Mouse (Mus musculus) limb, embryonic 12.5 days (tissue): ENCODE results near the gene 2900026A02Rik. TPM values are rescaled to one million over a fixed set of nuclear protein-coding genes. Genes with fewer than 3 reads are reported as not detected.

Experiments
- ATAC-seq: fragments of 200-750 bp; cut with Nextera tagmentation; 2 replicates; pipeline ENCODE4 v1.8.0; 2017; ENCODE audit warnings: low read depth, moderate TSS enrichment; ENCODE audit not compliant: insufficient number of reproducible peaks, insufficient read depth, low FRiP score, low TSS enrichment
- H3K27ac ChIP-seq: fragments of 300-500 bp; sonication (generic); 2 replicates; pipeline ENCODE4 v1.5.1; 2016; ENCODE audit warnings: mild to moderate bottlenecking, moderate library complexity
- H3K27me3 ChIP-seq: fragments of 300-500 bp; sonication (generic); 2 replicates; pipeline ENCODE4 v1.6.1; 2016; ENCODE audit warnings: mild to moderate bottlenecking, moderate library complexity
- H3K36me3 ChIP-seq: fragments of 300-500 bp; sonication (generic); 2 replicates; pipeline ENCODE4 v1.6.1; 2016; ENCODE audit warnings: mild to moderate bottlenecking, moderate library complexity
- H3K4me1 ChIP-seq: fragments of 300-500 bp; sonication (generic); replicated peaks from 2 replicates; pipeline ENCODE4 v1.6.1; 2016
- H3K4me2 ChIP-seq: fragments of 300-500 bp; sonication (generic); 2 replicates; pipeline ENCODE4 v1.6.1; 2016; ENCODE audit warnings: mild to moderate bottlenecking, moderate library complexity
- H3K4me3 ChIP-seq: fragments of 300-500 bp; sonication (generic); replicated peaks from 2 replicates; pipeline ENCODE4 v1.5.1; 2016; ENCODE audit warnings: mild to moderate bottlenecking
- H3K9ac ChIP-seq: fragments of 300-500 bp; sonication (generic); replicated peaks from 2 replicates; pipeline ENCODE4 v1.6.1; 2016; ENCODE audit warnings: mild to moderate bottlenecking, moderate library complexity
- H3K9me3 ChIP-seq: fragments of 300-500 bp; sonication (generic); 2 replicates; pipeline ENCODE4 v1.6.1; 2016; ENCODE audit warnings: mild to moderate bottlenecking, moderate library complexity
- WGBS: fragments of 180-500 bp; shearing (Covaris S2); methylation state at CpG from one replicate; pipeline ENCODE4 v1.1.7; 2016; 5-methylcytosine and 5-hydroxymethylcytosine counted together
- polyA plus RNA-seq: library from polyadenylated mRNA; unstranded; fragments of >200 nt; fragmentation: Nextera tagmentation; extraction: Ambion mirVana; gene quantifications from 2 replicates; pipeline ENCODE4 v1.2.1, GENCODE M21; 2016

Gene 2900026A02Rik
- polyA plus RNA-seq, 1 experiment from 2014 or later: 3.2 TPM

- H3K4me3 ChIP-seq: no peak overlapping the region
- H3K27me3 ChIP-seq: peaks cover 11% of the 10 kb centered on the region
- no peaks in the 10 kb centered on the region for H3K9me3 ChIP-seq
- 0 out of 2 replicates have a peak overlapping the region, but pooled peaks have one; percentile 41 for H3K27ac ChIP-seq
- H3K4me1 ChIP-seq: peaks cover 41% of the 10 kb centered on the region
- ATAC-seq: no peak
- WGBS: 19% methylated on average over 8 of the region's 8 CpGs
- no peak overlapping the region for H3K4me2 ChIP-seq
- 0 out of 2 replicates have a peak overlapping the region, but pooled peaks have one; percentile 12 for H3K9ac ChIP-seq
- H3K36me3 ChIP-seq: no peaks in the 10 kb centered on the region
These were observed 62.2 kb downstream of the 2900026A02Rik start for GRCm38 (mm10) chr5:113158759-113159355.

- WGBS: 45% methylated on average over 10 of the region's 10 CpGs
- Histone ChIP-seq H3K9me3 (no peaks in the 10 kb centered on the region), H3K36me3 (no peaks in the 10 kb centered on the region), H3K4me2 (no peak overlapping the region), H3K4me1 (peaks cover 36% of the 10 kb centered on the region), H3K27me3 (peaks cover 3% of the 10 kb centered on the region; the same call in 1 of the 2 replicates), H3K9ac (no peak overlapping the region), H3K4me3 (no peak overlapping the region), H3K27ac (peak overlapping the region; percentile 41; the same call in 1 of the 2 replicates)
- no peak for ATAC-seq
These were observed 63.4 kb downstream of the 2900026A02Rik start for GRCm38 (mm10) chr5:113157588-113157987.

- 82% methylated on average over 5 of the region's 5 CpGs for WGBS
- Histone ChIP-seq H3K36me3 (no peaks in the 10 kb centered on the region), H3K4me2 (no peak overlapping the region), H3K4me1 (peaks cover 37% of the 10 kb centered on the region), H3K4me3 (no peak overlapping the region), H3K9ac (no peak overlapping the region), H3K27ac (peak overlapping the region; percentile 36; the same call in 1 of the 2 replicates), H3K9me3 (no peaks in the 10 kb centered on the region), H3K27me3 (no peaks in the 10 kb centered on the region; the same call in 1 of the 2 replicates)
- ATAC-seq: no peak
These were observed 64.0 kb downstream of the 2900026A02Rik start for GRCm38 (mm10) chr5:113157006-113157405.

GRCm38 (mm10) chr5:113155133-113155532 lies 65.9 kb downstream of the 2900026A02Rik start:
- 5% methylated on average over 8 of the region's 8 CpGs for WGBS

GRCm38 (mm10) chr5:113154441-113154840 lies 66.6 kb downstream of the 2900026A02Rik start:
- WGBS: 78% methylated on average over 5 of the region's 5 CpGs
- Histone ChIP-seq H3K9ac (no peak overlapping the region), H3K36me3 (no peaks in the 10 kb centered on the region), H3K27me3 (no peaks in the 10 kb centered on the region), H3K27ac (no peak overlapping the region), H3K9me3 (no peaks in the 10 kb centered on the region), H3K4me2 (no peak overlapping the region), H3K4me3 (no peak overlapping the region), H3K4me1 (peaks cover 51% of the 10 kb centered on the region)
- no peak for ATAC-seq

More at GRCm38 (mm10) chr5:113155133-113155532, 65.9 kb downstream of the 2900026A02Rik start:
- Histone ChIP-seq H3K36me3 (no peaks in the 10 kb centered on the region), H3K4me2 (no peak overlapping the region), H3K4me3 (no peak overlapping the region), H3K9ac (no peak overlapping the region), H3K27ac (no peak overlapping the region), H3K27me3 (no peaks in the 10 kb centered on the region), H3K4me1 (peaks cover 51% of the 10 kb centered on the region), H3K9me3 (no peaks in the 10 kb centered on the region)
- no peak for ATAC-seq

- peaks cover 50% of the 10 kb centered on the region for H3K4me1 ChIP-seq
- H3K27ac ChIP-seq: peak overlapping the region; percentile 82
These were observed 67.6 kb downstream of the 2900026A02Rik start for GRCm38 (mm10) chr5:113153508-113153830.

GRCm38 (mm10) chr5:113152663-113153507 lies 68.2 kb downstream of the 2900026A02Rik start:
- ATAC-seq: no peak
- peak overlapping the region; percentile 82 for H3K27ac ChIP-seq
- no peak overlapping the region for H3K9ac ChIP-seq
- H3K9me3 ChIP-seq: no peaks in the 10 kb centered on the region
- no peaks in the 10 kb centered on the region for H3K36me3 ChIP-seq
- 62% methylated on average over 22 of the region's 22 CpGs for WGBS
- no peak overlapping the region for H3K4me2 ChIP-seq
- no peak overlapping the region for H3K4me3 ChIP-seq
- peaks cover 50% of the 10 kb centered on the region for H3K4me1 ChIP-seq
- H3K27me3 ChIP-seq: no peaks in the 10 kb centered on the region

More at GRCm38 (mm10) chr5:113153508-113153830, 67.6 kb downstream of the 2900026A02Rik start:
- Histone ChIP-seq H3K9me3 (no peaks in the 10 kb centered on the region), H3K4me2 (no peak overlapping the region), H3K4me3 (no peak overlapping the region), H3K9ac (no peak overlapping the region), H3K36me3 (no peaks in the 10 kb centered on the region), H3K27me3 (no peaks in the 10 kb centered on the region)
- WGBS: 84% methylated on average over 5 of the region's 5 CpGs
- no peak for ATAC-seq

- peak overlapping the region; percentile 82 for H3K27ac ChIP-seq
- no peak overlapping the region for H3K4me3 ChIP-seq
- no peaks in the 10 kb centered on the region for H3K36me3 ChIP-seq
- no peak overlapping the region for H3K9ac ChIP-seq
- H3K4me2 ChIP-seq: no peak overlapping the region
- ATAC-seq: peak; percentile 26; the same call in 1 of the 2 replicates
- H3K9me3 ChIP-seq: no peaks in the 10 kb centered on the region
- no peaks in the 10 kb centered on the region for H3K27me3 ChIP-seq
- H3K4me1 ChIP-seq: peaks cover 44% of the 10 kb centered on the region
- 46% methylated on average over 11 of the region's 11 CpGs for WGBS
These were observed 69.4 kb downstream of the 2900026A02Rik start for GRCm38 (mm10) chr5:113151554-113152103.

- Histone ChIP-seq H3K27me3 (no peaks in the 10 kb centered on the region), H3K36me3 (no peaks in the 10 kb centered on the region), H3K4me3 (no peak overlapping the region), H3K27ac (peak overlapping the region; percentile 82), H3K4me2 (no peak overlapping the region), H3K9ac (no peak overlapping the region), H3K9me3 (no peaks in the 10 kb centered on the region), H3K4me1 (peaks cover 44% of the 10 kb centered on the region)
- peak; percentile 22; the same call in 1 of the 2 replicates for ATAC-seq
- 60% methylated on average over 9 of the region's 9 CpGs for WGBS
These were observed 70.0 kb downstream of the 2900026A02Rik start for GRCm38 (mm10) chr5:113150871-113151553.

- no peak overlapping the region for H3K9ac ChIP-seq
- H3K27ac ChIP-seq: no peak overlapping the region
- 86% methylated on average over 7 of the region's 7 CpGs for WGBS
- no peak for ATAC-seq
- H3K9me3 ChIP-seq: no peaks in the 10 kb centered on the region
- H3K4me2 ChIP-seq: no peak overlapping the region
- peaks cover 53% of the 10 kb centered on the region for H3K4me1 ChIP-seq
- no peak overlapping the region for H3K4me3 ChIP-seq
- no peaks in the 10 kb centered on the region for H3K36me3 ChIP-seq
- H3K27me3 ChIP-seq: no peaks in the 10 kb centered on the region
These were observed 72.0 kb downstream of the 2900026A02Rik start for GRCm38 (mm10) chr5:113149052-113149451.
